Mouse (Mus musculus) kidney, postnatal 0 days (tissue): ENCODE measurements around the gene Hecw2. TPM values are rescaled to one million over a fixed set of nuclear protein-coding genes. Genes with fewer than 3 reads are reported as not detected.

ENCODE experiments used
- ATAC-seq: fragments of 200-750 bp; cut with Nextera tagmentation; replicated peaks from 2 replicates; pipeline ENCODE4 v1.8.0; 2017; ENCODE audit warnings: low read depth, moderate number of reproducible peaks, moderate TSS enrichment, moderate library complexity; ENCODE audit not compliant: low FRiP score
- DNase-seq: peaks from one replicate; pipeline ENCODE4 v3.0.0-alpha.2; 2016; ENCODE audit warnings: low spot score
- H3K27ac ChIP-seq: fragments of 300-500 bp; sonication (generic); 2 replicates; pipeline ENCODE4 v1.5.1; 2014; ENCODE audit warnings: mild to moderate bottlenecking
- H3K27me3 ChIP-seq: fragments of 300-500 bp; sonication (generic); 2 replicates; pipeline ENCODE4 v1.6.1; 2014; ENCODE audit warnings: low read length, mixed read lengths; ENCODE audit not compliant: insufficient read depth
- H3K36me3 ChIP-seq: fragments of 300-500 bp; sonication (generic); 2 replicates; pipeline ENCODE4 v1.6.1; 2014; ENCODE audit warnings: low read length, mixed read lengths; ENCODE audit not compliant: insufficient read depth
- H3K4me1 ChIP-seq: fragments of 300-500 bp; sonication (generic); replicated peaks from 2 replicates; pipeline ENCODE4 v1.6.1; 2014; ENCODE audit warnings: antibody characterized with exemption, low read length, mixed read lengths; ENCODE audit not compliant: insufficient read depth
- H3K4me2 ChIP-seq: fragments of 300-500 bp; sonication (generic); 2 replicates; pipeline ENCODE4 v1.6.1; 2014; ENCODE audit warnings: mild to moderate bottlenecking, low read length, moderate library complexity, mixed read lengths
- H3K4me3 ChIP-seq: fragments of 300-500 bp; sonication (generic); replicated peaks from 2 replicates; pipeline ENCODE4 v1.5.1; 2014; ENCODE audit warnings: low read depth, low read length
- H3K9ac ChIP-seq: fragments of 300-500 bp; sonication (generic); 2 replicates; pipeline ENCODE4 v1.6.1; 2014; ENCODE audit warnings: low read depth, low read length
- H3K9me3 ChIP-seq: fragments of 300-500 bp; sonication (generic); replicated peaks from 2 replicates; pipeline ENCODE4 v1.6.1; 2016; ENCODE audit warnings: low read length, inconsistent platforms, mixed read lengths
- CTCF ChIP-seq: IDR thresholded peaks from 2 replicates; pipeline ENCODE4 v1.5.1; 2016; ENCODE audit warnings: antibody characterized with exemption, low read depth, mild to moderate bottlenecking, moderate library complexity
- WGBS: fragments of 180-500 bp; shearing (Covaris S2); extraction: QIAGEN DNeasy Blood & Tissue Kit; methylation state at CpG from one replicate; pipeline ENCODE4 v1.1.7; 2014; 5-methylcytosine and 5-hydroxymethylcytosine counted together
- polyA plus RNA-seq: library from polyadenylated mRNA; unstranded; fragments of >200 nt; fragmentation: Nextera tagmentation; extraction: Ambion mirVana; gene quantifications from 2 replicates; pipeline ENCODE4 v1.2.1, GENCODE M21; 2015

Hecw2 gene
- polyA plus RNA-seq, 1 experiment from 2014 or later = 2.5 TPM

- Histone ChIP-seq H3K4me3 (no peak overlapping the region), H3K4me2 (no peak overlapping the region)
- TF ChIP-seq CTCF = no peak
Observed at GRCm38 (mm10) chr1:53866374-53866902, 328.5 kb downstream of the Hecw2 start.

GRCm38 (mm10) chr1:53864046-53864445 lies 330.9 kb downstream of the Hecw2 start:
- Histone ChIP-seq H3K27ac (no peak overlapping the region), H3K27me3 (no peaks in the 10 kb centered on the region), H3K4me3 (no peak overlapping the region), H3K4me1 (no peaks in the 10 kb centered on the region; the same call in 1 of the 2 replicates), H3K9me3 (no peaks in the 10 kb centered on the region), H3K9ac (no peak overlapping the region), H3K36me3 (no peaks in the 10 kb centered on the region), H3K4me2 (no peak overlapping the region)
- no peak for TF ChIP-seq CTCF
- ATAC-seq (peak; percentile 65; the same call in 1 of the 2 replicates), DNase-seq (peak; percentile 61)
- WGBS = 32% methylated on average over 3 of the region's 3 CpGs

More at GRCm38 (mm10) chr1:53866374-53866902, 328.5 kb downstream of the Hecw2 start:
- Histone ChIP-seq H3K9ac (no peak overlapping the region), H3K27ac (no peak overlapping the region), H3K9me3 (no peaks in the 10 kb centered on the region), H3K4me1 (no peaks in the 10 kb centered on the region; the same call in 1 of the 2 replicates), H3K36me3 (no peaks in the 10 kb centered on the region), H3K27me3 (no peaks in the 10 kb centered on the region)
- no peak for DNase-seq
- ATAC-seq = no peak
- 48% methylated on average over 3 of the region's 3 CpGs for WGBS

GRCm38 (mm10) chr1:53860611-53861010 lies 334.4 kb downstream of the Hecw2 start:
- no peak for TF ChIP-seq CTCF
- ATAC-seq = no peak

GRCm38 (mm10) chr1:53859175-53859574 lies 335.8 kb downstream of the Hecw2 start:
- Histone ChIP-seq H3K4me3 (no peak overlapping the region), H3K9ac (no peak overlapping the region), H3K9me3 (no peaks in the 10 kb centered on the region), H3K36me3 (no peaks in the 10 kb centered on the region), H3K4me2 (no peak overlapping the region), H3K4me1 (no peaks in the 10 kb centered on the region; the same call in 1 of the 2 replicates), H3K27me3 (no peaks in the 10 kb centered on the region), H3K27ac (no peak overlapping the region)
- ATAC-seq (no peak), DNase-seq (no peak)
- TF ChIP-seq CTCF = no peak

More at GRCm38 (mm10) chr1:53860611-53861010, 334.4 kb downstream of the Hecw2 start:
- Histone ChIP-seq H3K4me1 (no peaks in the 10 kb centered on the region; the same call in 1 of the 2 replicates), H3K27me3 (no peaks in the 10 kb centered on the region), H3K9ac (no peak overlapping the region), H3K36me3 (no peaks in the 10 kb centered on the region), H3K4me3 (no peak overlapping the region), H3K9me3 (no peaks in the 10 kb centered on the region), H3K4me2 (no peak overlapping the region), H3K27ac (no peak overlapping the region)
- no peak for DNase-seq
- 74% methylated on average over 3 of the region's 3 CpGs for WGBS

GRCm38 (mm10) chr1:53856501-53857103 lies 338.4 kb downstream of the Hecw2 start:
- no peak for ATAC-seq
- DNase-seq = no peak

GRCm38 (mm10) chr1:53855732-53856131 lies 339.2 kb downstream of the Hecw2 start:
- no peak for ATAC-seq
- H3K27me3 ChIP-seq = no peaks in the 10 kb centered on the region
- H3K4me2 ChIP-seq = no peak overlapping the region
- TF ChIP-seq CTCF = no peak
- H3K9me3 ChIP-seq = no peaks in the 10 kb centered on the region
- DNase-seq = no peak
- no peaks in the 10 kb centered on the region for H3K4me1 ChIP-seq
- H3K4me3 ChIP-seq = no peak overlapping the region
- no peak overlapping the region for H3K27ac ChIP-seq
- WGBS = 86% methylated on average over 7 of the region's 7 CpGs
- H3K36me3 ChIP-seq = no peaks in the 10 kb centered on the region
- no peak overlapping the region for H3K9ac ChIP-seq

More at GRCm38 (mm10) chr1:53856501-53857103, 338.4 kb downstream of the Hecw2 start:
- H3K27me3 ChIP-seq = no peaks in the 10 kb centered on the region
- no peak overlapping the region for H3K9ac ChIP-seq
- no peaks in the 10 kb centered on the region for H3K9me3 ChIP-seq
- no peaks in the 10 kb centered on the region for H3K36me3 ChIP-seq
- H3K4me3 ChIP-seq = no peak overlapping the region
- H3K27ac ChIP-seq = no peak overlapping the region
- TF ChIP-seq CTCF = no peak
- no peaks in the 10 kb centered on the region for H3K4me1 ChIP-seq
- WGBS = 81% methylated on average over 7 of the region's 7 CpGs
- H3K4me2 ChIP-seq = no peak overlapping the region
